Mouse (Mus musculus) liver, embryonic 15.5 days (tissue): Measurements from ENCODE around the gene 4930523C07Rik. TPM values are rescaled to one million over a fixed set of nuclear protein-coding genes. Genes with fewer than 3 reads are reported as not detected.

Experiments
- ATAC-seq: fragments of 200-750 bp; cut with Nextera tagmentation; 2 replicates; pipeline ENCODE4 v1.8.0; 2017; ENCODE audit warnings: moderate number of reproducible peaks, mild to moderate bottlenecking, moderate library complexity; ENCODE audit not compliant: insufficient read depth
- H3K27ac ChIP-seq: fragments of 300-500 bp; sonication (generic); replicated peaks from 2 replicates; pipeline ENCODE4 v1.5.1; 2015; ENCODE audit warnings: mild to moderate bottlenecking, inconsistent platforms
- H3K27me3 ChIP-seq: fragments of 300-500 bp; sonication (generic); 2 replicates; pipeline ENCODE4 v1.6.1; 2015; ENCODE audit warnings: mild to moderate bottlenecking, inconsistent platforms
- H3K36me3 ChIP-seq: fragments of 300-500 bp; sonication (generic); replicated peaks from 2 replicates; pipeline ENCODE4 v1.6.1; 2015; ENCODE audit warnings: moderate library complexity, mild to moderate bottlenecking, inconsistent platforms
- H3K4me1 ChIP-seq: fragments of 300-500 bp; sonication (generic); replicated peaks from 2 replicates; pipeline ENCODE4 v1.6.1; 2015; ENCODE audit warnings: inconsistent platforms
- H3K4me2 ChIP-seq: fragments of 300-500 bp; sonication (generic); 2 replicates; pipeline ENCODE4 v1.6.1; 2015; ENCODE audit warnings: moderate library complexity, mild to moderate bottlenecking, inconsistent platforms
- H3K4me3 ChIP-seq: fragments of 300-500 bp; sonication (generic); replicated peaks from 2 replicates; pipeline ENCODE4 v1.5.1; 2015; ENCODE audit warnings: mild to moderate bottlenecking, inconsistent platforms
- H3K9ac ChIP-seq: fragments of 300-500 bp; sonication (generic); 2 replicates; pipeline ENCODE4 v1.6.1; 2015; ENCODE audit warnings: moderate library complexity, mild to moderate bottlenecking, inconsistent platforms
- H3K9me3 ChIP-seq: fragments of 300-500 bp; sonication (generic); replicated peaks from 2 replicates; pipeline ENCODE4 v1.6.1; 2016; ENCODE audit warnings: inconsistent platforms
- WGBS: fragments of 180-500 bp; shearing (Covaris S2); methylation state at CpG from one replicate; pipeline ENCODE4 v1.1.7; 2015; ENCODE audit warnings: mixed read lengths; ENCODE audit not compliant: insufficient replicate concordance; 5-methylcytosine and 5-hydroxymethylcytosine counted together
- polyA plus RNA-seq: library from polyadenylated mRNA; unstranded; fragments of >200 nt; fragmentation: Nextera tagmentation; extraction: Ambion mirVana; gene quantifications from 2 replicates; pipeline ENCODE4 v1.2.1, GENCODE M21; 2015

4930523C07Rik gene
- polyA plus RNA-seq, 1 experiment from 2014 or later, result 24.9 TPM

- no peak for ATAC-seq
- Histone ChIP-seq H3K36me3 (no peaks in the 10 kb centered on the region), H3K4me3 (no peak overlapping the region), H3K4me2 (no peak overlapping the region), H3K9me3 (no peaks in the 10 kb centered on the region), H3K4me1 (peaks cover 31% of the 10 kb centered on the region), H3K27ac (no peak overlapping the region), H3K9ac (no peak overlapping the region), H3K27me3 (no peaks in the 10 kb centered on the region)
- WGBS, result 53% methylated on average over 4 of the region's 4 CpGs
Observed at GRCm38 (mm10) chr1:160027939-160028338, 16.2 kb upstream of the 4930523C07Rik start.

- Histone ChIP-seq H3K4me2 (no peak overlapping the region), H3K36me3 (no peaks in the 10 kb centered on the region), H3K4me3 (no peak overlapping the region), H3K9ac (no peak overlapping the region), H3K27me3 (no peaks in the 10 kb centered on the region), H3K4me1 (no peaks in the 10 kb centered on the region), H3K27ac (no peak overlapping the region), H3K9me3 (no peaks in the 10 kb centered on the region)
- 43% methylated on average over 4 of the region's 4 CpGs for WGBS
- no peak for ATAC-seq
Observed at GRCm38 (mm10) chr1:160033948-160034598, 10.1 kb upstream of the 4930523C07Rik start.

GRCm38 (mm10) chr1:160035561-160035960, 8.6 kb upstream of the 4930523C07Rik start:
- H3K36me3 ChIP-seq, result no peaks in the 10 kb centered on the region
- ATAC-seq, result no peak
- WGBS, result 51% methylated on average over 3 of the region's 3 CpGs
- no peak overlapping the region for H3K27ac ChIP-seq
- no peaks in the 10 kb centered on the region for H3K27me3 ChIP-seq
- no peak overlapping the region for H3K9ac ChIP-seq
- H3K4me3 ChIP-seq, result no peak overlapping the region
- H3K9me3 ChIP-seq, result no peaks in the 10 kb centered on the region
- no peaks in the 10 kb centered on the region for H3K4me1 ChIP-seq
- H3K4me2 ChIP-seq, result no peak overlapping the region

- 54% methylated on average over 5 of the region's 5 CpGs for WGBS
- ATAC-seq, result no peak
- no peak overlapping the region for H3K4me2 ChIP-seq
- H3K27ac ChIP-seq, result no peak overlapping the region
- H3K9me3 ChIP-seq, result no peaks in the 10 kb centered on the region
- 0 out of 2 replicates have a peak, but pooled peaks cover under 1% of the 10 kb centered on the region for H3K4me1 ChIP-seq
- no peak overlapping the region for H3K9ac ChIP-seq
- no peaks in the 10 kb centered on the region for H3K36me3 ChIP-seq
- H3K4me3 ChIP-seq, result no peak overlapping the region
- H3K27me3 ChIP-seq, result no peaks in the 10 kb centered on the region; the same call in 1 of the 2 replicates
Observed at GRCm38 (mm10) chr1:160036996-160037521, 7.1 kb upstream of the 4930523C07Rik start.

- 58% methylated on average over 7 of the region's 7 CpGs for WGBS
- Histone ChIP-seq H3K4me3 (no peak overlapping the region), H3K27me3 (no peaks in the 10 kb centered on the region; the same call in 1 of the 2 replicates), H3K9me3 (no peaks in the 10 kb centered on the region), H3K4me1 (peaks cover 22% of the 10 kb centered on the region), H3K36me3 (no peaks in the 10 kb centered on the region), H3K27ac (no peak overlapping the region), H3K4me2 (no peak overlapping the region), H3K9ac (no peak overlapping the region)
- no peak for ATAC-seq
Observed at GRCm38 (mm10) chr1:160039951-160040645, 4.1 kb upstream of the 4930523C07Rik start.

GRCm38 (mm10) chr1:160041264-160041775, 2.9 kb upstream of the 4930523C07Rik start:
- 82% methylated on average over 7 of the region's 7 CpGs for whole genome bisulfite sequencing
- no peak for ATAC-seq
- H3K9ac ChIP-seq, result no peak overlapping the region

GRCm38 (mm10) chr1:160042351-160042750, 1.8 kb upstream of the 4930523C07Rik start:
- H3K36me3 ChIP-seq, result no peaks in the 10 kb centered on the region; the same call in 1 of the 2 replicates
- H3K4me1 ChIP-seq, result peaks cover 43% of the 10 kb centered on the region
- H3K4me2 ChIP-seq, result no peak overlapping the region
- H3K9ac ChIP-seq, result no peak overlapping the region
- no peaks in the 10 kb centered on the region; the same call in 1 of the 2 replicates for H3K27me3 ChIP-seq
- no peak for ATAC-seq
- H3K9me3 ChIP-seq, result no peaks in the 10 kb centered on the region
- H3K27ac ChIP-seq, result no peak overlapping the region
- no peak overlapping the region for H3K4me3 ChIP-seq
- WGBS, result 73% methylated on average over 7 of the region's 7 CpGs

More at GRCm38 (mm10) chr1:160041264-160041775, 2.9 kb upstream of the 4930523C07Rik start:
- Histone ChIP-seq H3K4me1 (peaks cover 34% of the 10 kb centered on the region), H3K36me3 (no peaks in the 10 kb centered on the region; the same call in 1 of the 2 replicates), H3K27me3 (no peaks in the 10 kb centered on the region; the same call in 1 of the 2 replicates), H3K27ac (no peak overlapping the region), H3K9me3 (no peaks in the 10 kb centered on the region), H3K4me3 (no peak overlapping the region), H3K4me2 (no peak overlapping the region)

- Histone ChIP-seq H3K27me3 (no peaks in the 10 kb centered on the region; the same call in 1 of the 2 replicates), H3K4me3 (peak overlapping the region; percentile 67), H3K36me3 (no peaks in the 10 kb centered on the region; the same call in 1 of the 2 replicates), H3K4me2 (peak overlapping the region; percentile 83), H3K9me3 (no peaks in the 10 kb centered on the region), H3K9ac (peak overlapping the region; percentile 71; the same call in 1 of the 2 replicates), H3K4me1 (peaks cover 54% of the 10 kb centered on the region), H3K27ac (peak overlapping the region; percentile 86; the same call in 1 of the 2 replicates)
- WGBS, result 72% methylated on average over 13 of the region's 13 CpGs
- no peak for ATAC-seq
Observed at GRCm38 (mm10) chr1:160043271-160043975, 759 bp upstream of the 4930523C07Rik start.

GRCm38 (mm10) chr1:160045056-160045715, 1.0 kb downstream of the 4930523C07Rik start:
- no peaks in the 10 kb centered on the region for H3K9me3 ChIP-seq
- H3K36me3 ChIP-seq, result no peaks in the 10 kb centered on the region; the same call in 1 of the 2 replicates
- no peak for ATAC-seq
- WGBS, result 37% methylated on average over 3 of the region's 3 CpGs
- H3K27ac ChIP-seq, result peak overlapping the region; percentile 86
- peak overlapping the region; percentile 67 for H3K4me3 ChIP-seq
- H3K4me1 ChIP-seq, result peaks cover 71% of the 10 kb centered on the region
- no peaks in the 10 kb centered on the region; the same call in 1 of the 2 replicates for H3K27me3 ChIP-seq
- H3K4me2 ChIP-seq, result peak overlapping the region; percentile 83
- H3K9ac ChIP-seq, result peak overlapping the region; percentile 71

GRCm38 (mm10) chr1:160045971-160046370, 1.8 kb downstream of the 4930523C07Rik start:
- Histone ChIP-seq H3K27me3 (no peaks in the 10 kb centered on the region; the same call in 1 of the 2 replicates), H3K9ac (peak overlapping the region; percentile 71), H3K4me1 (peaks cover 77% of the 10 kb centered on the region), H3K36me3 (no peaks in the 10 kb centered on the region; the same call in 1 of the 2 replicates), H3K4me3 (peak overlapping the region; percentile 67), H3K4me2 (peak overlapping the region; percentile 83), H3K27ac (peak overlapping the region; percentile 86), H3K9me3 (no peaks in the 10 kb centered on the region)
- no peak for ATAC-seq
- WGBS, result 58% methylated on average over 5 of the region's 5 CpGs
